Mouse (Mus musculus): ENCODE results near the gene Efcab11.

GRCm38 (mm10) chr12:99807891-99808290, 76.3 kb downstream of the Efcab11 start:
- TF ChIP-seq CTCF (IDR thresholded peaks at IDR 0.05; ENCODE audit: low read depth) (no peak), EP300 (optimal IDR thresholded peaks at IDR 0.05) (no peak)
